Mouse (Mus musculus) lung, adult 2 months (tissue): Measurements from ENCODE around the gene Synpr. TPM values are rescaled to one million over a fixed set of nuclear protein-coding genes. Genes with fewer than 3 reads are reported as not detected.

Experiments used
- DNase-seq: peaks from one replicate; pipeline ENCODE4 v3.0.0; 2022
- H3K4me1 ChIP-seq: fragments of 200-500 bp; 2 replicates; pipeline ENCODE4 v1.6.1; 2011; ENCODE audit warnings: low read length; ENCODE audit not compliant: control insufficient read depth, insufficient read depth
- H3K4me3 ChIP-seq: fragments of 200-500 bp; replicated peaks from 2 replicates; pipeline ENCODE3; 2011; ENCODE audit warnings: low read depth, mild to moderate bottlenecking, control low read depth, low read length; ENCODE audit errors: extremely low read depth
- CTCF ChIP-seq: fragments of 200-500 bp; IDR thresholded peaks from 2 replicates; pipeline ENCODE4 v1.5.1; 2011; ENCODE audit warnings: mild to moderate bottlenecking, low read length, control low read depth; ENCODE audit not compliant: insufficient read depth
- POLR2A ChIP-seq: fragments of 200-500 bp; IDR thresholded peaks from 2 replicates; pipeline ENCODE4 v1.6.1; 2011; ENCODE audit warnings: low read depth, mild to moderate bottlenecking, control low read depth, low read length, borderline replicate concordance; ENCODE audit errors: extremely low read depth
- WGBS: fragments of 180-500 bp; shearing (Covaris S2); methylation state at CpG from one replicate; pipeline ENCODE4 v1.1.7; 2018; 5-methylcytosine and 5-hydroxymethylcytosine counted together
- polyA plus RNA-seq: library from polyadenylated mRNA; depleted of rRNA; stranded (reverse); fragments of >200 nt; gene quantifications from 2 replicates; pipeline ENCODE4 v1.2.3, GENCODE M21; 2012

Synpr gene
- polyA plus RNA-seq, 1 experiment = not detected

DNA sequence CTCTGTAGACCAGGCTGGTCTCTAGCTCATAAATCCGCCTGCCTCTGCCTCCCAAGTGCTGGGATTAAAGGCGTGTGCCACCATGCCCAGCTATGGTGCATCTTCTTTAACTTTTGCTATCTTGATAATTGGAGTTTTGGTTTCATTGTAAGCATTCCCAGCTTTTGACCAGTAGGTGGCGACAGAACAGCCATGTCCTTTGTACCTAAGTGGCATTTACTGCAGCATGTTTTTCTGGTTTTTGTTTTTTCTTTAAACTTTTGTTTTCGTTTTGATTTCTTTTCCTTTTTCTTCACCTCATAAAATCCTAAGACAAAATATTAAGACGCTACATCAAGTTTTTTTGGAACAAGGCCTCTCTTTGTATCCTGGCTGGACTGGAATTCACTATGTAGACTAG, 69.6 kb downstream of the Synpr start:
- no peak for DNase-seq
- Histone ChIP-seq H3K4me3 (no peak overlapping the region), H3K4me1 (no peaks in the 10 kb centered on the region)
- 18% methylated on average over 5 of the region's 5 CpGs for WGBS
- TF ChIP-seq CTCF (peak; percentile 19; the same call in 1 of the 2 replicates), POLR2A (no peak)

- Histone ChIP-seq H3K4me1 (no peaks in the 10 kb centered on the region), H3K4me3 (no peak overlapping the region)
- TF ChIP-seq POLR2A (no peak), CTCF (peak; percentile 30; the same call in 1 of the 2 replicates)
- 11% methylated on average over 7 of the region's 7 CpGs for WGBS
- peak; percentile 15 for DNase-seq
These were observed 71.2 kb downstream of the Synpr start for GRCm38 (mm10) chr14:13355569-13356362.

DNA sequence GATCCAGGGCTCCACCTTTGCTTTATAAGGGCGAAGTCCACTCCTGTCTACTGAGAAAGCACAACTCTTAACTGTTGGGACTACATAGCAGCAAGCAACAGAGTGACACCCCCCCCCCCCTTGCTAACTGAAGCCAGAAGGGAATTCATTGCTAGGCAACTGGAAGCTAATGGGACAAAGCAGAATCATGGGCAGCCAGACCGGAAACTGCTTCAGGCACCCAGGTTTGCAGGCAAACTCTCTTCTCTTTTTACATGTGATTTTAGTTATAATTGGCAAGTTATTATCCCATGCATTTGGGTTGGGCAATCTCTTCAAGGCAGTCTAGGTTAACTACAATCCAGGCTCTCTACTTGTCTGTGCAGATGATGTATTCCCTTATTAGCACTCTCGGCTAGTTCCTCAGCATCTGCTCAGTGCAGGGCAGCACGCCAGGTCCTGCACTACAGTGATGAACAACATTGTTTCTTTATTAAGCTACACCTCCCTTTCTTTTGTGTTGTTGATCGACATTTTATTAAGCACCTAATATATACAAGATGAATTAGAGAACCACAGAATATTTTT, 72.6 kb downstream of the Synpr start:
- DNase-seq = no peak
- TF ChIP-seq CTCF = no peak
- no peak for TF ChIP-seq POLR2A
- H3K4me1 ChIP-seq = no peaks in the 10 kb centered on the region
- 68% methylated on average over 5 of the region's 5 CpGs for WGBS
- no peak overlapping the region for H3K4me3 ChIP-seq

GRCm38 (mm10) chr14:13358037-13358436, 73.5 kb downstream of the Synpr start:
- DNase-seq = no peak
- Histone ChIP-seq H3K4me1 (no peaks in the 10 kb centered on the region), H3K4me3 (no peak overlapping the region)
- TF ChIP-seq CTCF (no peak), POLR2A (no peak)
- WGBS = 57% methylated on average over 2 of the region's 2 CpGs

- H3K4me3 ChIP-seq = no peak overlapping the region
- TF ChIP-seq POLR2A (no peak), CTCF (no peak)
- H3K4me1 ChIP-seq = no peaks in the 10 kb centered on the region
- DNase-seq = no peak
These were observed 76.6 kb downstream of the Synpr start for GRCm38 (mm10) chr14:13361184-13361583.

GRCm38 (mm10) chr14:13361642-13362041, 77.1 kb downstream of the Synpr start:
- Histone ChIP-seq H3K4me1 (no peaks in the 10 kb centered on the region), H3K4me3 (no peak overlapping the region)
- TF ChIP-seq POLR2A (no peak), CTCF (no peak)
- DNase-seq = no peak
- WGBS = 72% methylated on average over 3 of the region's 3 CpGs

DNA sequence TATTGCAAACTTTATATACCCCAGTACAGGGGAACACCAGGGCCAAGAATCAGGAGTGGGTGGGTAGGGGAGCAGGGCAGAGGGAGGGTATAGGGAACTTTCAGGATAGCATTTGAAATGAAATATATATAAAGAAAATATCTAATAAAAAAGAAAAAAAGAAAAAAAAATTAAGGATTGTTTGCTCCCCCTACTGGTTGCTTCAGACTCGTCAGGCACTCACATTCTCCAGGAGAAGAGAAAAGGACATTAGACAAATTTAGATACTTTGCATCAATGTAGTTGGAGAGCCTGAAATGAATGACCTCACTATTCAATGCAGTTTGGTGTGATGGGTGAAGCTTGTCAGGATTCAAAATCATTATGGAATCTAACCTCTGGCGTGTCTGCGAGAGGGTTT, 83.7 kb downstream of the Synpr start:
- Histone ChIP-seq H3K4me3 (no peak overlapping the region), H3K4me1 (no peaks in the 10 kb centered on the region)
- TF ChIP-seq CTCF = no peak
- TF ChIP-seq POLR2A = no peak
- 77% methylated on average over 3 of the region's 3 CpGs for WGBS
- no peak for DNase-seq

DNA sequence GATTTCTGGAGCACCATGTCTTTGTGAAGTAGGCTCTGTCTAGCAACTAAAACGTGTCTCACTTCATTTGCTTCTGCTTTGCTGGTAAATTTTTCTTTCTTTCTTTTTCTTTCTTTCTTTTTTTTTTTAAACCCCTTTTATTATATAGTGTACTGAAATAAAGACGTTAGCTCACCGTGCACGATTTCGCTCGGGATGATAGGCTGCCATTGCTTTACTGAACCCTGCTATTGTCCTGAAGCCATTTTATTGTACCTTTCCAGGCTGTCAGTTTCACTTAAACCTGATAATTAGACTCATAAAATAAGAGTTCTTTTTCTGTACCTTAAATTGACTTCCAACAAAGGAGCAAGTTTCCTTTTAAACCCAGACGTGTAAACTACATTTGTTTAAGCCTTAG, 104.5 kb downstream of the Synpr start:
- 71% methylated on average over 7 of the region's 7 CpGs for WGBS
- Histone ChIP-seq H3K4me3 (no peak overlapping the region), H3K4me1 (no peaks in the 10 kb centered on the region)
- no peak for TF ChIP-seq POLR2A
- no peak for TF ChIP-seq CTCF
- no peak for DNase-seq

GRCm38 (mm10) chr14:13389954-13390353, 105.4 kb downstream of the Synpr start:
- TF ChIP-seq CTCF (no peak), POLR2A (no peak)
- 72% methylated on average over 5 of the region's 5 CpGs for WGBS
- DNase-seq = no peak
- H3K4me1 ChIP-seq = no peaks in the 10 kb centered on the region
- H3K4me3 ChIP-seq = no peak overlapping the region
